Mouse (Mus musculus) small intestine, adult 2 months (tissue): ENCODE results near the gene Nampt.

ENCODE experiments used
- CTCF ChIP-seq: fragments of 200-500 bp; IDR thresholded peaks from 2 replicates; pipeline ENCODE4 v1.5.1; 2012; ENCODE audit warnings: low read depth, mild to moderate bottlenecking, control low read depth, inconsistent platforms, low read length, moderate library complexity, mixed read lengths; ENCODE audit not compliant: insufficient replicate concordance, insufficient read length; ENCODE audit errors: extremely low read depth
- POLR2A ChIP-seq: fragments of 200-500 bp; IDR thresholded peaks from 2 replicates; pipeline ENCODE4 v1.6.1; 2012; ENCODE audit warnings: low read depth, mild to moderate bottlenecking, control low read depth, inconsistent platforms, low read length, moderate library complexity

GRCm38 (mm10) chr12:32858444-32858843 lies 39.1 kb downstream of the Nampt start:
- TF ChIP-seq CTCF (no peak), POLR2A (no peak)
